In the genomic region with DNA sequence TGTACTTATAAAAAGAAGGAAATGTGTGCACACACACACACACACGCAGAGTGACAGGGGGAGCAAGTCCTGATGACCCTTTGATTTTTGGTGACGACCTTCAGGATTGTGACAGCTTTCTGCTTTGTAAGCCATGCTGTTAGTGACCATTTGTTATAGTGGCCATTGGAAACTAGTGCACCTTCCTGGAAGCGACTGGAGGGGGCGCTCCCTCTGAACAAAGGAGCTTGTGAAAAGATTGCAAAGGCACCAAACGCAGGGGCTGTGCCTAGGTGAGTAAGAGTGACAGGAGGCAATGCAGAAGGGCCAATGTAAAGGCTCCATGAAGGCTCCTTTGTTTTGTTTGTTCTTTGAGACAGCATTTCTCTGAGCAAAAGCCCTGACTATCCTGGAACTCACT, we compare ENCODE assay signal across 22 mouse cellular contexts.
A peak's percentile ranks its signal among the peaks of the same experiment; 100 is the strongest.
DNase-seq lines count a peak whose midpoint lies in the region; ATAC-seq and TF ChIP-seq lines count a peak whose summit lies in the region.
"Had no signal": no experiment of that assay in that cellular context is flagged by ENCODE, and none has a peak within 500 bp of the region (broad histone marks: within the 10 kb centered on the region; RNA-seq: fewer than 3 reads in every experiment).

No protein-coding gene starts in this region.

- H3K27me3 ChIP-seq in kidney, adult 2 months (replicated peaks; ENCODE audit: control insufficient read depth, insufficient read depth, low read length) = no peaks in the 10 kb centered on the region
- H3K27me3 ChIP-seq in midbrain, postnatal 0 days (ENCODE audit: insufficient read depth, low read length) = no peaks in the 10 kb centered on the region
- H3K27me3 ChIP-seq in midbrain, embryonic 15.5 days (replicated peaks) = no peaks in the 10 kb centered on the region
- H3K27me3 ChIP-seq: embryonic facial prominence, embryonic 12.5 days; hindbrain, embryonic 13.5 days; limb, embryonic 12.5 days; midbrain, embryonic 13.5 days had no signal

- H3K27ac ChIP-seq in kidney, adult 2 months (ENCODE audit: insufficient read depth, low read depth, low read length) = no peak overlapping the region
- no peak overlapping the region for H3K27ac ChIP-seq in midbrain, postnatal 0 days (ENCODE audit: low read depth, low read length)
- no peak overlapping the region for H3K27ac ChIP-seq in midbrain, embryonic 15.5 days
- H3K27ac ChIP-seq: embryonic facial prominence, embryonic 12.5 days; heart, embryonic 10.5 days; hindbrain, embryonic 13.5 days; macrophage; midbrain, embryonic 13.5 days had no signal

- peak; percentile 29; the same call in 1 of the 2 replicates for TF ChIP-seq CTCF in kidney, adult 2 months (conservative IDR thresholded peaks at IDR 0.05; ENCODE audit: insufficient read depth, insufficient read length, low read depth, low read length)
- TF ChIP-seq CTCF in midbrain, postnatal 0 days (IDR thresholded peaks at IDR 0.05) = 0 out of 2 replicates have a peak, but pooled peaks have one; percentile 17

- no peaks in the 10 kb centered on the region for H3K4me1 ChIP-seq in kidney, adult 2 months (ENCODE audit: control insufficient read depth, insufficient read depth, low read length)
- no peaks in the 10 kb centered on the region for H3K4me1 ChIP-seq in midbrain, postnatal 0 days (ENCODE audit: insufficient read depth, low read length)
- H3K4me1 ChIP-seq in midbrain, embryonic 15.5 days = no peaks in the 10 kb centered on the region
- H3K4me1 ChIP-seq: hindbrain, embryonic 13.5 days; midbrain, embryonic 13.5 days had no signal

- H3K36me3 ChIP-seq in kidney, adult 2 months (ENCODE audit: control insufficient read depth, insufficient read depth, low read length) = no peaks in the 10 kb centered on the region
- no peaks in the 10 kb centered on the region for H3K36me3 ChIP-seq in midbrain, postnatal 0 days (ENCODE audit: insufficient read depth, low read length)
- H3K36me3 ChIP-seq in midbrain, embryonic 15.5 days (replicated peaks) = no peaks in the 10 kb centered on the region
- H3K36me3 ChIP-seq: embryonic facial prominence, embryonic 12.5 days; heart, embryonic 10.5 days; hindbrain, embryonic 13.5 days; limb, embryonic 12.5 days; midbrain, embryonic 13.5 days had no signal

- no peaks in the 10 kb centered on the region for H3K9me3 ChIP-seq in midbrain, postnatal 0 days (ENCODE audit: low read length)
- H3K9me3 ChIP-seq in midbrain, embryonic 15.5 days = no peaks in the 10 kb centered on the region
- H3K9me3 ChIP-seq: embryonic facial prominence, embryonic 12.5 days; heart, embryonic 10.5 days; hindbrain, embryonic 13.5 days; limb, embryonic 12.5 days; midbrain, embryonic 13.5 days had no signal

- peak; percentile 5 for DNase-seq in CD4-positive, CD25-positive, alpha-beta regulatory T cell, adult 2 months (ENCODE audit: low read depth, low spot score)
- no peak for DNase-seq in kidney, adult 2 months
- no peak for DNase-seq in kidney, postnatal 4 days
- no peak for DNase-seq in midbrain, postnatal 0 days (ENCODE audit: low spot score)
- DNase-seq in yolk sac, embryonic 10.5 days (ENCODE audit: low spot score) = no peak
- DNase-seq in MN1 (ENCODE audit: low spot score) = no peak
- DNase-seq: cerebellum, adult 18-20 months; gastrocnemius, postnatal 14 days; heart, postnatal 10 days; retina, postnatal 1 day; right cerebral cortex, postnatal 4 days; thymus, postnatal 36 days had no signal

- 73% methylated on average over 5 of the region's 5 CpGs for WGBS in kidney, adult 2 months
- 57% methylated on average over 5 of the region's 5 CpGs for whole genome bisulfite sequencing in midbrain, postnatal 0 days
- WGBS in midbrain, embryonic 15.5 days = 53% methylated on average over 5 of the region's 5 CpGs

- H3K4me3 ChIP-seq in kidney, adult 2 months (ENCODE audit: insufficient read depth, low read depth, low read length) = no peak overlapping the region
- H3K4me3 ChIP-seq in midbrain, postnatal 0 days (ENCODE audit: low read depth, low read length) = no peak overlapping the region
- no peak overlapping the region for H3K4me3 ChIP-seq in midbrain, embryonic 15.5 days
- H3K4me3 ChIP-seq: embryonic facial prominence, embryonic 12.5 days; heart, embryonic 10.5 days; hindbrain, embryonic 13.5 days; limb, embryonic 12.5 days; midbrain, embryonic 13.5 days had no signal

- H3K9ac ChIP-seq in midbrain, postnatal 0 days (replicated peaks; ENCODE audit: low read length, poor library complexity, severe bottlenecking) = no peak overlapping the region
- no peak overlapping the region for H3K9ac ChIP-seq in midbrain, embryonic 15.5 days
- H3K9ac ChIP-seq: embryonic facial prominence, embryonic 12.5 days; hindbrain, embryonic 13.5 days; limb, embryonic 12.5 days; midbrain, embryonic 13.5 days had no signal

- no peak for ATAC-seq in CD4-positive, CD25-positive, alpha-beta regulatory T cell, adult 4 months
- ATAC-seq in midbrain, postnatal 0 days (ENCODE audit: low FRiP score) = no peak
- no peak for ATAC-seq in midbrain, embryonic 15.5 days (replicated peaks)
- ATAC-seq: forebrain, embryonic 16.5 days; intestine, embryonic 16.5 days; midbrain, embryonic 13.5 days had no signal

- no peak overlapping the region for H3K4me2 ChIP-seq in midbrain, postnatal 0 days (ENCODE audit: low read depth, low read length, poor library complexity, severe bottlenecking)
- no peak overlapping the region for H3K4me2 ChIP-seq in midbrain, embryonic 15.5 days
- H3K4me2 ChIP-seq: embryonic facial prominence, embryonic 12.5 days; hindbrain, embryonic 13.5 days; limb, embryonic 12.5 days; midbrain, embryonic 13.5 days had no signal

- no peak for TF ChIP-seq POLR2A in kidney, adult 2 months (IDR thresholded peaks at IDR 0.05; ENCODE audit: low read depth, low read length)
